Mouse (Mus musculus): ENCODE results near the gene Fdps.

GRCm38 (mm10) chr3:89148567-89148966 is 46.8 kb upstream of the Fdps start:
- TF ChIP-seq CTCF (IDR thresholded peaks at IDR 0.05; ENCODE audit: insufficient read depth, low read depth, low read length): no peak
- no peak for TF ChIP-seq POLR2A (IDR thresholded peaks at IDR 0.05; ENCODE audit: insufficient read depth, low read depth, low read length)

Data from olfactory bulb, adult 2 months (tissue).